Mouse (Mus musculus): Measurements from ENCODE around the gene Ttc28. TPM values are rescaled to one million over a fixed set of nuclear protein-coding genes. Genes with fewer than 3 reads are reported as not detected.

The Ttc28 gene
- polyA plus RNA-seq, 1 experiment from 2014 or later = 22.8 TPM

DNA sequence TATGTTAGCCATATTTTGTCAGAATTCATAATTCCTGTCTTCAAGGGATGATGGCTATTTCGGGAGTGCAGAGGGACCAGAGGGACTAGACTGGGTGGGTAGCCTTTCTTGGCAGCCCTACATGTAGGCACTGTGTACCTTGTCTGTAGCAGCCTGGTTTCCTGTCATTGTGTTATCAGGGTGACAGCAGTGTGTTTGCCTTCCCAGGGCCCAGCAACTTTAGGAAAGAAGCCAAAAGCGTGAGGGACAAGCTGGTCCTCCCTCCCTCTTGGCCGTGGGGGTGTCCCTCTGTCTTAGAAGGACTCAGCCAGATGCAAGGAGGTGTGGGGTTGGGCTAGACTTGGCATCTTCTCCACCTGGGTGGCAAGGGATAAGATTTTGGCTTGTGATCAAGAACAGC lies 387.5 kb downstream of the Ttc28 start:
- Histone ChIP-seq H3K27me3 (no peaks in the 10 kb centered on the region), H3K4me3 (no peak overlapping the region), H3K4me1 (peaks cover 47% of the 10 kb centered on the region), H3K9me3 (replicated peaks) (peaks cover 8% of the 10 kb centered on the region), H3K4me2 (no peak overlapping the region), H3K27ac (no peak overlapping the region), H3K9ac (no peak overlapping the region), H3K36me3 (ENCODE audit: poor library complexity, severe bottlenecking) (peaks cover 42% of the 10 kb centered on the region)
- no peak for ATAC-seq
- WGBS = 80% methylated on average over 3 of the region's 3 CpGs

DNA sequence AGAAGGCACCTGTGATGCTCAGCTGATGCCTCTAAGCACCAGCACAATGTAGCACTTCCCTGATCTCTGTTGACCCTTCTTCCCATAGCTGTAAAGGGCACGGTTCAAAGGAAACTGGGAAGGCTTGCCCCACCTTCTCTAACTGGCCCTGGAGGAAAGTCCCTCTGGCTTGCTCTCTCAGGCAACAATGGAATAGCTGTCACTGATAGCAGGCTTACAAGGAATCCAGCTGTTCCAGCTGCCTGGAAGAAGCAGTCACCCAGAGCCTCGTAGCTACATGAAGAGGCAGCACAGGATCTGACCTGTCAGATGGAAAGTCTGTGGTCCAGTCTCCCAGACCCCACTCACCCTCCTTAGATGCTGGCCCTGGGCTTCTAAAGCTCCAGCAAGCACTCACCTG lies 389.2 kb downstream of the Ttc28 start:
- no peak overlapping the region for H3K4me2 ChIP-seq
- peaks cover 8% of the 10 kb centered on the region for H3K9me3 ChIP-seq (replicated peaks)
- peak overlapping the region; percentile 86 for H3K27ac ChIP-seq
- no peaks in the 10 kb centered on the region for H3K27me3 ChIP-seq
- H3K9ac ChIP-seq = no peak overlapping the region
- peaks cover 52% of the 10 kb centered on the region for H3K36me3 ChIP-seq (ENCODE audit: poor library complexity, severe bottlenecking)
- H3K4me1 ChIP-seq = peaks cover 29% of the 10 kb centered on the region
- H3K4me3 ChIP-seq = no peak overlapping the region
- 22% methylated on average over 2 of the region's 2 CpGs for WGBS
- no peak for ATAC-seq

DNA sequence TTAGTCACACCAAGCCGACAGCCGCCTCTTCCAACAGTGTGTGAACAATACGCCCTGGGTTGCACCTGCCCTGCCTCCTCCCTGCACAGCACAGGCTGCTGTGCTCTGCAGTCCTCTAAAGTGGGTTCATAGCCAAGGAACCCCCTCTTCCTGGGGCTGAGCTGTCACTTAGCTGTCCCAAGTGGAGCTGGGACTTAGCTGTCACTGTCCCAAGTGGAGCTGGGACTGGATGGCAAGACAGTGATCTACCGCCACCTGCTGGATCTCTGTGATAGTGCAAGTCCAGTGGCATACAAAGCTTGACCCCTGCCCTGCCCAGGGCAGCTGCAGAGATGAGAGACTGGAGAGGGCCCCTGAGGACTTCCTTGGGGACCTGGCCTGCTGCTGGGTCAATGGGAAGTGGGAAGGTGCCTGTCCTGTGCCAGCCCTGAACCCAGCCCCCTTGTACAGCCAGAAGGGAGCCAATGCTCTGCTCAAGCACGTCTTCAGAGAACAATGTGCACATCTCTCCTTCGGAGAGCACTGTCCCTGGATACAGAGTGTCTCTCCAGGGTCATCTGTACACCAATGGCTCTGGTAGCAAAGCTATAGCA lies 390.1 kb downstream of the Ttc28 start:
- H3K36me3 ChIP-seq (ENCODE audit: poor library complexity, severe bottlenecking) = peaks cover 61% of the 10 kb centered on the region
- ATAC-seq = peak; percentile 50
- H3K9ac ChIP-seq = no peak overlapping the region

DNA sequence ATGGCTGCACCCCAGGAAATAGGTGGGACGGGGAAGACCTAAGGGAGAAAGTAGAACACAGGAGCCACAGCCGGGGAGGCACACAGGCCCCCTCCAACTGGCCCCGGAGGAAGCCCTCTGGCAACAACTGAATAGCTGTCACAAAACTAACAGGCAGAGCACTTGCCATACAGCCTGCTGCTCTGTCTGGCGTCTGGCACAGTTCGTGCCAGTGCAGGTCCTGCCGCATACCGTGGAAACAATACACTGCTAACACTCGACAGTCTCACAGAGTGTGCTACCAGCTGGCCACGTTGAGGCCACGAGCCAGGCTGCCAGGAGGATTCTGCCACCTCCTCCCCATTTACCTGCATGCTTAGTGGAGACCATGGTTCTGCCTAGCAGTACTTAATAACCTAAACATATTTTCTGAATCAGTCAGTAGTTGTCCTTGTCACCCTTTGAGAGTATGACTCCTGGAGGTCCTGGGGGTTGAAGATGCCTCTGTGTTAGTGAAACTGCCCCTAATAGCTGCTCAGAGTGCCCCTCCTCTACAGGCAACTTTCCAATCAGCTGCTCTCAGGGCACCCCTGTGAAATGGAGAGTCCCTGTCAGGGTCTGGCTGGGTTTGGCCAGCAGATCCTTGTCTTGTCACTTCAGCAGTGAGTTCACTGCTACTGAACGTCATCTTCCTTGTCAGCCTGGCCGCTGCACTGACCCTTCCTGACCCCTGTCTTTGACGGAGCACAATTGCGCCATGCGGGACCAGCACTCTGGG lies 390.8 kb downstream of the Ttc28 start:
- Histone ChIP-seq H3K4me3 (no peak overlapping the region), H3K9ac (0 out of 2 replicates have a peak overlapping the region, but pooled peaks have one; percentile 35), H3K4me1 (peaks cover 24% of the 10 kb centered on the region), H3K4me2 (peak overlapping the region; percentile 4; the same call in 1 of the 2 replicates), H3K27ac (peak overlapping the region; percentile 86), H3K9me3 (replicated peaks) (peaks cover 8% of the 10 kb centered on the region), H3K27me3 (no peaks in the 10 kb centered on the region), H3K36me3 (ENCODE audit: poor library complexity, severe bottlenecking) (peaks cover 62% of the 10 kb centered on the region)
- 64% methylated on average over 15 of the region's 15 CpGs for WGBS
- ATAC-seq = peak; percentile 86

More for the DNA sequence above, 390.1 kb downstream of the Ttc28 start:
- Histone ChIP-seq H3K27me3 (no peaks in the 10 kb centered on the region), H3K9me3 (replicated peaks) (peaks cover 8% of the 10 kb centered on the region), H3K4me3 (no peak overlapping the region), H3K27ac (peak overlapping the region; percentile 86), H3K4me1 (peaks cover 24% of the 10 kb centered on the region), H3K4me2 (peak overlapping the region; percentile 4; the same call in 1 of the 2 replicates)
- 55% methylated on average over 6 of the region's 6 CpGs for WGBS

DNA sequence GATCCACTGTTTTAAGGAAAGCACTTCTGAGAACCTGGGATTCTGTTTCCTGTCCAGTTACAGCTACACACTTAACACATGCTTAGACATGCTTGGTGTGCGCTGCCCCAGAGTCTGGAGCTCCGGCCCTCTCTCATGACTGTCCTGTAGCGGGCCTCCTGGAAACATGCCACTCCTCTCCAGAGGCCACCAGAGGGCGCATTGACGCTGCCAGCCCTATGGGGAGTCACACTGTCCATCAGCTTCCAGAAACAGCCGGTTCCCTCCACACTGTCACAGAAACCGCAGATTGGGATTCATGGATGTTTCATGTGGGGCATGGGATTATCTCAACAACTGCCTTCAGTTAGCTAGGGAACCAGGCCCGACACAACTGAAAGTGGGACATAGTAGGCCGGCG lies 394.0 kb downstream of the Ttc28 start:
- H3K36me3 ChIP-seq (ENCODE audit: poor library complexity, severe bottlenecking) = peaks cover 61% of the 10 kb centered on the region
- no peak overlapping the region for H3K9ac ChIP-seq
- no peak overlapping the region for H3K4me3 ChIP-seq
- ATAC-seq = peak; percentile 47; the same call in 1 of the 2 replicates
- H3K27me3 ChIP-seq = no peaks in the 10 kb centered on the region
- WGBS = 29% methylated on average over 10 of the region's 10 CpGs
- no peak overlapping the region for H3K27ac ChIP-seq
- no peak overlapping the region for H3K4me2 ChIP-seq
- peaks cover 24% of the 10 kb centered on the region for H3K4me1 ChIP-seq
- H3K9me3 ChIP-seq (replicated peaks) = no peaks in the 10 kb centered on the region

DNA sequence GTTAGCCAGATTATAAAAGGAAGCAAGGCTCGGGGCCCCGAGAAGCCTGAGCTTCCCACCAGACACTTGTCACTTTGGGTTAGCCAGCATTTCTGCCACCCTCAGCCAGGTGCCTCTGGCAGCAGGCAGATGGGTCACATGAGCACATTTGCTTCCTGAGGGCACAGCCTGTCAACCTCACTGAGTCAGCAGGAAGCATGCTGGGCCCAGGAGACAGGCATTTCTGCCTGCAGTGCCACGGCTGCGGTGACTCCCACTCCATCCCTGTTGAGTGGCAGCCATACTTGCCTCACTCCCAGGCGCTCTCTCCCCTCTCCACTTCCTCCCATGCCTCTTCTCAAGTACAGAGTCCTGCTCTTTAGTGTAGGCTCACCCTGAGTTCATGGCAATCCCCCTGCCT lies 395.3 kb downstream of the Ttc28 start:
- ATAC-seq = no peak
- Histone ChIP-seq H3K4me3 (no peak overlapping the region), H3K4me2 (no peak overlapping the region), H3K27me3 (no peaks in the 10 kb centered on the region), H3K36me3 (ENCODE audit: poor library complexity, severe bottlenecking) (peaks cover 70% of the 10 kb centered on the region), H3K9me3 (replicated peaks) (no peaks in the 10 kb centered on the region), H3K27ac (no peak overlapping the region), H3K4me1 (peaks cover 11% of the 10 kb centered on the region), H3K9ac (no peak overlapping the region)
- 89% methylated on average over 5 of the region's 5 CpGs for WGBS

DNA sequence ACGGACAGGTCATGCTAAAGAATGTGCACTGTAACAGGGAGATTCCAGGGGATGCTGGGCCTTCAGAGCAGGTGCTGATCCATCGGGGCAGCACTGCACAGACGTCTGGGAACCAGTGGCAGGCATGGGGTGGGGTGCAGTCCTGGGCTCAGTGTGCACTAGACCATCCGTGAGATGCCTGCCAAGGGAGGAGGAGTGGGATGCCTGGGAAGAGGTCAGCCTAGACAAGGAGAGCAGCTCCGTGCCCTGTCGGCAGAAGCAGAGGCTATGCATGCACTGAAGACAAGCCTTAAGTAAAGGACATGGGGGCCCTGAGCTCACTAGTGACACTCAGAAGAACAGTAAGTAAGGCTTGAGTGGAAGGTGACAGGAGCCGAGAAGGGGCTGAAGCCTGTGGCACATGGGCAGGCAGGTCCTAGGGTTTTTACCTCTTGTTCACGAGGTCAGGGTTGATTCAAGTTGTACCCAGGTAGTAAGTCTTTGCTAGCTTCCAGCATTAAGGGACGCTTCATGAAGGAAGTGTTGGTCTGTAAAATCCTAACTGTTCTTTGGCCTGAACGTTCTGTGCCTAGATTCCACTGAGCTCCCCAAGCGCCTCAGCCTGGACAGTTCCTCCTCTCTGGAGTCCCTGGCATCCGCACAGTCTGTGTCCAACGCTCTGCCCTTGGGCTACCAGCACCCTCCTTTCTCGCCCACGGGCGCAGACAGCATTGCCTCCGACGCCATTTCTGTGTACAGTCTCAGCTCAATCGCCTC lies 405.0 kb downstream of the Ttc28 start:
- no peak overlapping the region for H3K4me2 ChIP-seq
- no peak overlapping the region for H3K4me3 ChIP-seq
- no peak for ATAC-seq
- H3K27ac ChIP-seq = no peak overlapping the region
- peaks cover 87% of the 10 kb centered on the region for H3K36me3 ChIP-seq (ENCODE audit: poor library complexity, severe bottlenecking)
- no peaks in the 10 kb centered on the region for H3K9me3 ChIP-seq (replicated peaks)
- 88% methylated on average over 19 of the region's 19 CpGs for WGBS
- H3K4me1 ChIP-seq = no peaks in the 10 kb centered on the region
- H3K9ac ChIP-seq = no peak overlapping the region
- no peaks in the 10 kb centered on the region for H3K27me3 ChIP-seq

DNA sequence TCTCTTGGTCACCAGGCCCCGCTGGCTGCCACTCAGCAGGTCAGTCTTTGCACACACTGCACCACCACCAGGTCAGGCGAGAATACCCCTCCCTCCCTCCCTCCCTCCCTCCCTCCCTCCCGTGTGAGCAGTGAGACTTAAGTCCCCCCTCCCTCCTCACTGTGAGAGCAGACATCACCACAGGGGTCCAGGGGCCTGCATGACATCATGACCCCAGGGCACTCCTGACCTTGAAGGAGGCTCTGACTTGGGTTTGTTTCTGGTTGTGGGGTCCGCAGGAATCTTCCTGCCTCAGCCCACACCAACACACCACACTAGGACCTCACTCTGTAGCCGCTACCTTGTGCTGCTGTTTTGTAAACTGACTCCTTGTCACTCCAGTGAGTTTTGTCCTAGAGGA lies 408.0 kb downstream of the Ttc28 start:
- no peak overlapping the region for H3K27ac ChIP-seq
- H3K4me2 ChIP-seq = no peak overlapping the region
- H3K36me3 ChIP-seq (ENCODE audit: poor library complexity, severe bottlenecking) = peaks cover 57% of the 10 kb centered on the region
- H3K9me3 ChIP-seq (replicated peaks) = no peaks in the 10 kb centered on the region
- WGBS = 70% methylated on average over 5 of the region's 5 CpGs
- no peak overlapping the region for H3K9ac ChIP-seq
- H3K27me3 ChIP-seq = no peaks in the 10 kb centered on the region
- H3K4me3 ChIP-seq = no peak overlapping the region
- ATAC-seq = no peak
- peaks cover 7% of the 10 kb centered on the region; the same call in 1 of the 2 replicates for H3K4me1 ChIP-seq

DNA sequence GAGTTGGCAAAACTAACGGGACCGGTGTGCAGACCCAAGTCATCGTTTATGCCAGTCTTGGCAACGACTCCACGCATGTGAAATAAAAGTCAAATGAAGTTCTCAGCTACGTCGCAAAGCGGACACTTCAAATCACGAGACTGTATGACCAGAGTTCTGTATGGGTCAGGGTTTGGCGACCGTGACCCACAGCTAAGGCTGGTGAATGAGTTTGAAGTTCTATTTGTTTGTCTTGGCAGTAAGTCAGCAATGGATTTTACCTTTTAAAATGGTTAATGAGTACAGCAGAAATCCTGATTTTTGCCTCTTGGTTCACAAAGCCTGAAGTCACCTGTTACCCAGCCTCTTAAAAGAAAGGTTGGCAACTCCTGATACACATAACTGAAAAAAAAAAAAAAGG lies 408.9 kb downstream of the Ttc28 start:
- Histone ChIP-seq H3K27ac (no peak overlapping the region), H3K9ac (no peak overlapping the region), H3K9me3 (replicated peaks) (no peaks in the 10 kb centered on the region), H3K4me3 (no peak overlapping the region), H3K4me1 (peaks cover 7% of the 10 kb centered on the region; the same call in 1 of the 2 replicates), H3K36me3 (ENCODE audit: poor library complexity, severe bottlenecking) (peaks cover 48% of the 10 kb centered on the region), H3K4me2 (no peak overlapping the region), H3K27me3 (no peaks in the 10 kb centered on the region)
- ATAC-seq = no peak
- 92% methylated on average over 11 of the region's 11 CpGs for WGBS

DNA sequence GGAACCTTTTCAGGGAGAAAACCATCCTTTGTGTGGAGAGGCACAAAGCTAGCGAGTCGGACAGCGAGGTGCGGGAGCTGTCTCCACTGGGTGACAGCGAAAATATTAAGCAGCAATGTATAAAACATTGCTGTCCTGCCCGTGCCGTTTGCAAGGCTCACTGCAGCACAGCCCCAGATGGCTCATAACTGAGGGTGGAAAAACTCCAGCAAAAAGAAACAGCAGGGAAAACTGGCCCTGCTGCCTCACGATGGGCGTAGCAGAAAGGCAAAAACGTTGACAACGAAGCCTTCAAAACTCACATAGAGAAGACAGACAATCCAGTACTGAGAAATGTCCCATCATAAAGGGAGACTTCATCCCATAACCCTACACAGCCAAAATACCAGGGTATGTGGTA lies 410.5 kb downstream of the Ttc28 start:
- peaks cover 32% of the 10 kb centered on the region for H3K36me3 ChIP-seq (ENCODE audit: poor library complexity, severe bottlenecking)
- H3K27ac ChIP-seq = peak overlapping the region; percentile 25
- H3K9ac ChIP-seq = no peak overlapping the region
- H3K4me3 ChIP-seq = no peak overlapping the region
- H3K4me2 ChIP-seq = no peak overlapping the region
- no peaks in the 10 kb centered on the region for H3K27me3 ChIP-seq
- WGBS = 59% methylated on average over 11 of the region's 11 CpGs
- H3K9me3 ChIP-seq (replicated peaks) = no peaks in the 10 kb centered on the region
- no peak for ATAC-seq
- peaks cover 7% of the 10 kb centered on the region; the same call in 1 of the 2 replicates for H3K4me1 ChIP-seq

DNA sequence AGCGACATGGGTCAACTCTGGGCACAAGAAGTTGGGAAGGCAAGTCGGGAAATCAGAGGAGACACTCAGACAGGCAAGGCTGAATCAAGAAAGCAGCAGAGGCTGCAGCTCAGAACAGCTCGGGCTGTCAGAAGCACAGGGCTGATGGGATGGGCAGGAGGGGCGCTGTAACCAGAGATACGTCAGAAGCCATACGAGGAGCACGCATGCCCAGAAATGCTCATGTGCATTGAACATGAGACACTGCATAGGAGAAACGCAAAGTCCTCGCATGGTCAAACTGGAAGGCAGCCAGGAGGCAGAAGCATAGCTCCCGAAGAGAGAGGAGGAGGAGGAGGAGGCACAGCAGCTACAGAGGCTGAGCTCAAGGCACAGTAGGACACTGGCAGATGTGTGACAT lies 412.0 kb downstream of the Ttc28 start:
- ATAC-seq = no peak; the same call in 1 of the 2 replicates
- Histone ChIP-seq H3K9me3 (replicated peaks) (no peaks in the 10 kb centered on the region), H3K27me3 (no peaks in the 10 kb centered on the region), H3K4me3 (no peak overlapping the region), H3K4me1 (peaks cover 7% of the 10 kb centered on the region; the same call in 1 of the 2 replicates), H3K4me2 (no peak overlapping the region), H3K27ac (no peak overlapping the region; the same call in 1 of the 2 replicates), H3K36me3 (ENCODE audit: poor library complexity, severe bottlenecking) (peaks cover 16% of the 10 kb centered on the region), H3K9ac (no peak overlapping the region)
- WGBS = 67% methylated on average over 10 of the region's 10 CpGs

DNA sequence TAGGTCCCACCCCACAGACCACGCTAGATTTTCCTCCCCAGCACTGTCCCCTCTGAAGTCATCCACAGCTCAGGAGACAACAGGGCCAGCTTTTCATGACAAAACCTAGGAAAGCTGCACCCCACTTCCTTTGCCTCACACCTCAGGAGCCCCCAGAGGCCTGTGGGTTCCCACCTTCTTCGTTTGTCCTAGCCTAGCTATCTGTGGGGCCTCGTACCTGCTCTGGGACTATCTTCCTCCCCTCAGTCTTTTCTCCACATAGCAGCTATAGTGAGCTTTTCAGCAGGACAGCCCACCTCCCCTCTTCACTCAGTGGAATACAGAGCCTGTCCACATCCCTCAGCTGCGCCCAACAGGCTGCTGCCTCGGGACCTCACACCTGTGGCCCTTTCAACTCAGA lies 418.2 kb downstream of the Ttc28 start:
- H3K9me3 ChIP-seq (replicated peaks) = no peaks in the 10 kb centered on the region
- ATAC-seq = no peak
- H3K27ac ChIP-seq = no peak overlapping the region
- no peak overlapping the region for H3K4me3 ChIP-seq
- H3K4me1 ChIP-seq = peaks cover 4% of the 10 kb centered on the region; the same call in 1 of the 2 replicates
- no peak overlapping the region for H3K4me2 ChIP-seq
- no peaks in the 10 kb centered on the region for H3K27me3 ChIP-seq
- 71% methylated on average over 5 of the region's 5 CpGs for WGBS
- H3K36me3 ChIP-seq (ENCODE audit: poor library complexity, severe bottlenecking) = no peaks in the 10 kb centered on the region
- no peak overlapping the region for H3K9ac ChIP-seq

Data from forebrain, embryonic 13.5 days (tissue).